Mouse (Mus musculus): ENCODE measurements around the gene Dnase1l2. TPM values are rescaled to one million over a fixed set of nuclear protein-coding genes. Genes with fewer than 3 reads are reported as not detected.

Gene Dnase1l2
- total RNA-seq (2012; rRNA removed) = 1.2 and 1.8 TPM in 2 replicates

DNA sequence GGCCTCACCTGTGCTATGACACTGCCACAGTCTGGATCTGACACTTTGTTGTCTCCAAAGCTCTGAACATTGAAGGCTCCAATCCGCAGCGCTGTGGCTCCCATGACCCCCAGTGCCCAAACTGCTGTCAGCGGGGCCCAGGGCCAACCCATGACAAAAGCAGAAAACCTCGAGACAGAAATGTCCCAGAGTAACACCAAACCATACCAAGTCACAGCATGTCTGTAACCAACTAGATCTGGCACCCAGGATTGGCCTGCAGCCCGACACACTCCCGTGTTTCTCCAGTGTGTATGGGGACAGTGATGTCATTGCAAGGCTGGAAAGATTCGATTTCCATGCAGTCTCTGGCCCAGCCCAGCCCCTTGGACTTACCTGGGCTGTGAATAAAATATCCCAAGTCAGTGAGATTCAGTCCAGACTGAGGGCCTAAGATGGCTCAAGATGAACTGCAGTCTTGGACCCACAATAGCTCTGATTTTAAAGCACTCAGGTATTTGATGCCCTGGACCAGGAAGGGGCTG, at the start of gene Dnase1l2:
Gene Dnase1l2, minus strand, starts transcription at position 474 of the 524 bp plus-strand sequence.
- no peak for TF ChIP-seq ZC3H11A (IDR thresholded peaks at IDR 0.05; ENCODE audit: borderline replicate concordance, low read depth, low read length)
- TF ChIP-seq ZNF384 (IDR thresholded peaks at IDR 0.05; ENCODE audit: low read depth, low read length) = no peak
- no peak for TF ChIP-seq HCFC1 (IDR thresholded peaks at IDR 0.05; ENCODE audit: borderline replicate concordance, insufficient read depth, low read length)
- TF ChIP-seq CHD2 (IDR thresholded peaks at IDR 0.05; ENCODE audit: low read depth, low read length) = no peak
- TF ChIP-seq MAFK (IDR thresholded peaks at IDR 0.05; ENCODE audit: insufficient read depth, low read depth, low read length) = no peak
- H3K36me3 ChIP-seq (ENCODE audit: control insufficient read depth, insufficient read depth, low read length, poor library complexity, severe bottlenecking) = peaks cover 46% of the 10 kb centered on the region
- in situ Hi-C loops (cut with MboI; ENCODE audit: low sequenced_read_pairs in 2 of 2, unreplicated experiment in 2 of 2) = no loop called here

DNA sequence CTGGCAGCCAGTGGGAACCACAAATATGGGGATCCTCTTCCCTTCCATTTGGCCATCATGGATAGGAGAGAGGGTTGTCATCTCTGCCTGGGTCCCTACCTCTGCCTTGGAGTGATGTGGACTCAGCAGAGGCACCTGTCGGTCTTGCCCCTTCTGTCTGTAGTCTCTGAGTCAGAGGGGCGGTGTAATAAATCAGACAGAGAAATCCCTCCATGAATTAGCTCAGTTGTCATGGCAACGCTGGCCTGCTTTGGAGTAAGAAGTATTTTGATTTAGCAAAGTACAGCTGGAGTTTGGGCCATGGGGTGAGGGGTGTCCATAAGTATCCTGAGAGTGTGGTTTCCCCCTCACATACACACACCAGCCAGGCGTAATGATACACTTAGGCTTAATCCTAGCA, 47.5 kb upstream of the Dnase1l2 start:
- in situ Hi-C loops (cut with MboI; ENCODE audit: low sequenced_read_pairs in 2 of 2, unreplicated experiment in 2 of 2) = no loop called here
- DNase-seq (ENCODE audit: low read depth, low spot score) = no peak
- TF ChIP-seq ZC3H11A (IDR thresholded peaks at IDR 0.05; ENCODE audit: borderline replicate concordance, low read depth, low read length) (no peak), HCFC1 (IDR thresholded peaks at IDR 0.05; ENCODE audit: borderline replicate concordance, insufficient read depth, low read length) (no peak), CHD2 (IDR thresholded peaks at IDR 0.05; ENCODE audit: low read depth, low read length) (no peak), ZNF384 (IDR thresholded peaks at IDR 0.05; ENCODE audit: low read depth, low read length) (no peak), MAFK (IDR thresholded peaks at IDR 0.05; ENCODE audit: insufficient read depth, low read depth, low read length) (no peak)

More for the DNA sequence above, at the start of gene Dnase1l2:
- H3K9me3 ChIP-seq (ENCODE audit: control insufficient read depth, insufficient read depth, low read depth, low read length) = no peaks in the 10 kb centered on the region
- peak within 1 kb of the TSS in 1 of 2 experiments; percentile 21; a peak in 1 of 4 replicates for H3K4me3 ChIP-seq (ENCODE audit: insufficient read depth in 1 of 2, low read depth in 1 of 2, low read length in 2 of 2, poor library complexity in 1 of 2, severe bottlenecking in 1 of 2)
- H3K4me1 ChIP-seq (ENCODE audit: control insufficient read depth in 2 of 2, insufficient read depth in 2 of 2, low read length in 2 of 2, poor library complexity in 1 of 2) = peaks cover 0 to 2% of the 10 kb centered on the region in 2 experiments; a peak in 1 of 4 replicates
- no peak within 1 kb of the TSS for H3K9ac ChIP-seq (ENCODE audit: insufficient read depth, low read depth, low read length, poor library complexity, severe bottlenecking)
- no peak for DNase-seq (ENCODE audit: low read depth, low spot score)
- H3K27ac ChIP-seq (ENCODE audit: insufficient read depth, low read depth, low read length, poor library complexity, severe bottlenecking) = no peak within 1 kb of the TSS

DNA sequence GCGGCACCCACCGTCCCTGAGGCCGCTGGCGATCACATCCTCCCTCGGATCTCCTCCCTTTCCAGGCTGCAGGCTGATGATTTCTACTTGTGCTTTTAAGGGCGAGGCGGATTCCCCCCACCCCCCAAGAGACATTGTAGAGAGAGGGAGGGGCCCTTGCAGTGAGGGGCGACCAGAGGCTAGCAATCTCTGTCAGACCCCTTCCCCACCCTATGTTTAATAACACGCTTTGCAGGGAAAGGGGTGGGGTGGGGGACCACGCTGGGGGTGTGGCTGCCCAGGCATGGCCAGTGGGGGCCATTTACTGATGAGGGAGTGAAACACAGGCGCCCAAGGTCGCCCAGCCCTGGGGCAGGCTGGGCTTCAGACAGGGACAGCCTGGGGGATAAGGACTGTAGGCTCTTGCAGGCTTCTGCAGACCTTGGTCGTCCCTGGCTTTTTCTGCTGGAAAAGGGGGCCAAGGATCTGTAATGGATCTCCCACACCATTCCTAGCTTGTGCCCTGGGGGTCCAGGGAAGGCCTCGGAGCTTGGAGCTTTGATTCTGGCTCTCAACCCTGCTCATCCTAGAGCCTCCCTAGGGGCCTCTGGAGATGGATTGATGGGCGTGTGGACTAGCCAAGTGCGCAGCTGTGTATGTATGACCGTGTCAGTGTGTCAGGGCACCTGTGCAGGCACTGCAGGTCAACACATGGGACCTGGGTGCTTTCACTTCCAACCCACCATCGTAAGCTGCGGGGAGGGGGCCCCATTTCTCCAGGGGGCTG, 46.5 kb upstream of the Dnase1l2 start:
- peaks cover 4 to 9% of the 10 kb centered on the region in 2 experiments; a peak in 3 of 4 replicates for H3K4me1 ChIP-seq (ENCODE audit: control insufficient read depth in 2 of 2, insufficient read depth in 2 of 2, low read length in 2 of 2, poor library complexity in 1 of 2)
- no peaks in the 10 kb centered on the region for H3K9me3 ChIP-seq (ENCODE audit: control insufficient read depth, insufficient read depth, low read depth, low read length)
- H3K36me3 ChIP-seq (ENCODE audit: control insufficient read depth, insufficient read depth, low read length, poor library complexity, severe bottlenecking) = no peaks in the 10 kb centered on the region
- H3K27ac ChIP-seq (ENCODE audit: insufficient read depth, low read depth, low read length, poor library complexity, severe bottlenecking) = no peak overlapping the region
- in situ Hi-C loops (cut with MboI; ENCODE audit: low sequenced_read_pairs in 2 of 2, unreplicated experiment in 2 of 2) = no loop called here
- no peak for DNase-seq (ENCODE audit: low read depth, low spot score)
- TF ChIP-seq HCFC1 (IDR thresholded peaks at IDR 0.05; ENCODE audit: borderline replicate concordance, insufficient read depth, low read length) (no peak), CHD2 (IDR thresholded peaks at IDR 0.05; ENCODE audit: low read depth, low read length) (no peak), ZC3H11A (IDR thresholded peaks at IDR 0.05; ENCODE audit: borderline replicate concordance, low read depth, low read length) (no peak), ZNF384 (IDR thresholded peaks at IDR 0.05; ENCODE audit: low read depth, low read length) (no peak), MAFK (IDR thresholded peaks at IDR 0.05; ENCODE audit: insufficient read depth, low read depth, low read length) (no peak)
- H3K4me3 ChIP-seq (ENCODE audit: insufficient read depth in 1 of 2, low read depth in 1 of 2, low read length in 2 of 2, poor library complexity in 1 of 2, severe bottlenecking in 1 of 2) = peak overlapping the region; percentile 87 to 92; a peak in 3 of 4 replicates
- peak overlapping the region; percentile 78; the same call in 1 of the 2 replicates for H3K9ac ChIP-seq (ENCODE audit: insufficient read depth, low read depth, low read length, poor library complexity, severe bottlenecking)

More for the DNA sequence above, 47.5 kb upstream of the Dnase1l2 start:
- no peaks in the 10 kb centered on the region for H3K9me3 ChIP-seq (ENCODE audit: control insufficient read depth, insufficient read depth, low read depth, low read length)
- H3K9ac ChIP-seq (ENCODE audit: insufficient read depth, low read depth, low read length, poor library complexity, severe bottlenecking) = no peak overlapping the region
- no peak overlapping the region for H3K4me3 ChIP-seq (ENCODE audit: insufficient read depth in 1 of 2, low read depth in 1 of 2, low read length in 2 of 2, poor library complexity in 1 of 2, severe bottlenecking in 1 of 2)
- peaks cover 3 to 6% of the 10 kb centered on the region in 2 experiments; a peak in 3 of 4 replicates for H3K4me1 ChIP-seq (ENCODE audit: control insufficient read depth in 2 of 2, insufficient read depth in 2 of 2, low read length in 2 of 2, poor library complexity in 1 of 2)
- H3K27ac ChIP-seq (ENCODE audit: insufficient read depth, low read depth, low read length, poor library complexity, severe bottlenecking) = no peak overlapping the region
- no peaks in the 10 kb centered on the region for H3K36me3 ChIP-seq (ENCODE audit: control insufficient read depth, insufficient read depth, low read length, poor library complexity, severe bottlenecking)

DNA sequence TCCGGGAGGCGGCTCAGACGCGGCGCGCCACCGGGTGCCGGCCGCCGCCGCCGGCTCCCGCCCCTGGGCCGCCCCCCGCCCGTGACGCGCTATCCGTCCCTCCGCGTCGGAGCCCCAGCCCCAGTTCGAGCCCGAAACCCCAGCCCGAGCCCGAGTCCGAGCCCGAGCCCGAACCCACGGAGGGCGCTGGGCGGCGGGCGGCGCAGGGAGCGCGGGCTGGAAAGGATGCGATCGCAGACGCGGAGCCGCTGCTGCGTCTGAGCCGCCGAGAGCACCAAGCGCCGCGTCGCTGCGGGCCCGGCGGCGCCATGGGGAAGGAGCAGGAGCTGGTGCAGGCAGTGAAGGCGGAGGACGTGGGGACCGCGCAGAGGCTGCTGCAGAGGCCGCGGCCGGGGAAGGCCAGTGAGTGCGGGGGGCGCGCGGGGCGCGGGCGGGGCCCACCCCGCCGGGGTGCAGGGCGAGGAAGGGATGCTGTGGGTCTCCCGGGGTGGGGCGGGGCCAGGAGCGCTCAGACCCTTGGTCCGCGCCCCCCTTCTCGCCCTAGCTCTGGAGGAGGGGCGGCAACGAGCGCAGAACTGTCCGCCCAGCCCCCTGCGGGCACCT, 45.9 kb upstream of the Dnase1l2 start:
- Histone ChIP-seq H3K36me3 (ENCODE audit: control insufficient read depth, insufficient read depth, low read length, poor library complexity, severe bottlenecking) (no peaks in the 10 kb centered on the region), H3K4me3 (ENCODE audit: insufficient read depth in 1 of 2, low read depth in 1 of 2, low read length in 2 of 2, poor library complexity in 1 of 2, severe bottlenecking in 1 of 2) (peak overlapping the region; percentile 87 to 92), H3K4me1 (ENCODE audit: control insufficient read depth in 2 of 2, insufficient read depth in 2 of 2, low read length in 2 of 2, poor library complexity in 1 of 2) (peaks cover 4 to 9% of the 10 kb centered on the region in 2 experiments; a peak in 3 of 4 replicates), H3K27ac (ENCODE audit: insufficient read depth, low read depth, low read length, poor library complexity, severe bottlenecking) (no peak overlapping the region), H3K9me3 (ENCODE audit: control insufficient read depth, insufficient read depth, low read depth, low read length) (no peaks in the 10 kb centered on the region), H3K9ac (ENCODE audit: insufficient read depth, low read depth, low read length, poor library complexity, severe bottlenecking) (peak overlapping the region; percentile 78)
- in situ Hi-C loops (cut with MboI; ENCODE audit: low sequenced_read_pairs in 2 of 2, unreplicated experiment in 2 of 2) = no loop called here
- no peak for DNase-seq (ENCODE audit: low read depth, low spot score)
- TF ChIP-seq MAFK (IDR thresholded peaks at IDR 0.05; ENCODE audit: insufficient read depth, low read depth, low read length) = no peak
- TF ChIP-seq CHD2 (IDR thresholded peaks at IDR 0.05; ENCODE audit: low read depth, low read length) = no peak
- TF ChIP-seq HCFC1 (IDR thresholded peaks at IDR 0.05; ENCODE audit: borderline replicate concordance, insufficient read depth, low read length) = no peak
- TF ChIP-seq ZNF384 (IDR thresholded peaks at IDR 0.05; ENCODE audit: low read depth, low read length) = no peak
- no peak for TF ChIP-seq ZC3H11A (IDR thresholded peaks at IDR 0.05; ENCODE audit: borderline replicate concordance, low read depth, low read length)

Measured in ES-E14 (cell line).